Mouse (Mus musculus) liver, postnatal 0 days (tissue): ENCODE results near the gene Rbbp5.

ENCODE experiments used
- CTCF ChIP-seq: sonication (generic); IDR thresholded peaks from 2 replicates; pipeline ENCODE4 v1.5.1; 2016; ENCODE audit warnings: antibody characterized with exemption, low read depth
- EP300 ChIP-seq: IDR thresholded peaks from 2 replicates; pipeline ENCODE4 v1.6.1; 2016; ENCODE audit warnings: antibody characterized with exemption, low read depth, mild to moderate bottlenecking

GRCm38 (mm10) chr1:132479438-132479837 is 2.3 kb downstream of the Rbbp5 start:
- TF ChIP-seq CTCF = no peak
- TF ChIP-seq EP300 = no peak
